Mouse (Mus musculus) forebrain, embryonic 11.5 days (tissue): Measurements from ENCODE around the gene Ppp1r26. TPM values are rescaled to one million over a fixed set of nuclear protein-coding genes. Genes with fewer than 3 reads are reported as not detected.
A peak's percentile ranks its signal among the peaks of the same experiment; 100 is the strongest.

ENCODE experiments used
- ATAC-seq: fragments of 200-750 bp; cut with Nextera tagmentation; replicated peaks from 2 replicates; pipeline ENCODE4 v1.8.0; 2017; ENCODE audit warnings: moderate TSS enrichment; ENCODE audit not compliant: low FRiP score
- DNase-seq: peaks from one replicate; pipeline ENCODE4 v3.0.0-alpha.2; 2017; ENCODE audit warnings: low spot score
- H3K27ac ChIP-seq: fragments of 300-500 bp; sonication (generic); 2 replicates; pipeline ENCODE4 v1.5.1; 2014; ENCODE audit warnings: low read depth, low read length
- H3K27me3 ChIP-seq: fragments of 300-500 bp; sonication (generic); 2 replicates; pipeline ENCODE4 v1.6.1; 2014; ENCODE audit warnings: mild to moderate bottlenecking, low read length, mixed read lengths; ENCODE audit not compliant: control insufficient read depth, insufficient read depth
- H3K36me3 ChIP-seq: fragments of 300-500 bp; sonication (generic); 2 replicates; pipeline ENCODE4 v1.6.1; 2014; ENCODE audit warnings: mild to moderate bottlenecking, low read length, moderate library complexity, mixed read lengths; ENCODE audit not compliant: control insufficient read depth, insufficient read depth
- H3K4me1 ChIP-seq: fragments of 300-500 bp; sonication (generic); replicated peaks from 2 replicates; pipeline ENCODE4 v1.6.1; 2014; ENCODE audit warnings: low read length, mixed read lengths; ENCODE audit not compliant: control insufficient read depth, insufficient read depth
- H3K4me2 ChIP-seq: fragments of 300-500 bp; sonication (generic); 2 replicates; pipeline ENCODE4 v1.6.1; 2014; ENCODE audit warnings: low read depth, mild to moderate bottlenecking, low read length, moderate library complexity, mixed read lengths; ENCODE audit not compliant: severe bottlenecking
- H3K4me3 ChIP-seq: fragments of 300-500 bp; sonication (generic); 2 replicates; pipeline ENCODE4 v1.5.1; 2014; ENCODE audit warnings: low read depth, low read length
- H3K9ac ChIP-seq: fragments of 300-500 bp; sonication (generic); 2 replicates; pipeline ENCODE4 v1.6.1; 2014; ENCODE audit warnings: low read length
- H3K9me3 ChIP-seq: fragments of 300-500 bp; sonication (generic); 2 replicates; pipeline ENCODE4 v1.6.1; 2016; ENCODE audit warnings: low read length, mixed read lengths; ENCODE audit not compliant: control insufficient read depth
- WGBS: fragments of 180-500 bp; shearing (Covaris S2); extraction: QIAGEN DNeasy Blood & Tissue Kit; methylation state at CpG from one replicate; pipeline ENCODE4 v1.1.7; 2014; 5-methylcytosine and 5-hydroxymethylcytosine counted together
- polyA plus RNA-seq: library from polyadenylated mRNA; unstranded; fragments of >200 nt; fragmentation: Nextera tagmentation; extraction: Ambion mirVana; gene quantifications from 2 replicates; pipeline ENCODE4 v1.2.1, GENCODE M21; 2014

Ppp1r26 gene
- polyA plus RNA-seq, 1 experiment from 2014 or later: 7.8 TPM

- H3K9ac ChIP-seq: no peak within 1 kb of the TSS
- H3K27me3 ChIP-seq: no peaks in the 10 kb centered on the region
- no peak within 1 kb of the TSS for H3K4me3 ChIP-seq
- DNase-seq (peak; percentile 41), ATAC-seq (no peak)
- WGBS: 73% methylated on average over 5 of the region's 5 CpGs
- H3K4me2 ChIP-seq: no peak within 1 kb of the TSS
- H3K4me1 ChIP-seq: no peaks in the 10 kb centered on the region
- H3K9me3 ChIP-seq: no peaks in the 10 kb centered on the region
- H3K36me3 ChIP-seq: no peaks in the 10 kb centered on the region
- H3K27ac ChIP-seq: no peak within 1 kb of the TSS
Measured at GRCm38 (mm10) chr2:28496671-28497070, 50.1 kb downstream of the Ppp1r26 start, which contains the start of gene Gbgt1. Gene Gbgt1 (plus strand): TSS chr2:28496891.

- 90% methylated on average over 5 of the region's 5 CpGs for WGBS
- Histone ChIP-seq H3K4me2 (no peak overlapping the region), H3K4me3 (no peak overlapping the region), H3K4me1 (no peaks in the 10 kb centered on the region), H3K9ac (no peak overlapping the region), H3K9me3 (no peaks in the 10 kb centered on the region), H3K36me3 (no peaks in the 10 kb centered on the region), H3K27ac (no peak overlapping the region), H3K27me3 (no peaks in the 10 kb centered on the region)
- no peak for ATAC-seq
- DNase-seq: no peak
Measured at GRCm38 (mm10) chr2:28497561-28497960, 51.0 kb downstream of the Ppp1r26 start.

- no peak overlapping the region for H3K4me3 ChIP-seq
- H3K36me3 ChIP-seq: no peaks in the 10 kb centered on the region
- H3K4me1 ChIP-seq: no peaks in the 10 kb centered on the region
- H3K9ac ChIP-seq: no peak overlapping the region
- H3K27me3 ChIP-seq: no peaks in the 10 kb centered on the region
- 88% methylated on average over 4 of the region's 4 CpGs for WGBS
- no peak for ATAC-seq
- H3K9me3 ChIP-seq: no peaks in the 10 kb centered on the region
- DNase-seq: peak; percentile 20
- H3K27ac ChIP-seq: no peak overlapping the region
- H3K4me2 ChIP-seq: no peak overlapping the region
Measured at GRCm38 (mm10) chr2:28498431-28498830, 51.8 kb downstream of the Ppp1r26 start.

GRCm38 (mm10) chr2:28502987-28503386 lies 56.4 kb downstream of the Ppp1r26 start:
- H3K4me2 ChIP-seq: no peak overlapping the region
- ATAC-seq: no peak
- H3K4me3 ChIP-seq: no peak overlapping the region
- H3K9me3 ChIP-seq: no peaks in the 10 kb centered on the region
- H3K9ac ChIP-seq: no peak overlapping the region
- H3K4me1 ChIP-seq: no peaks in the 10 kb centered on the region
- no peak for DNase-seq
- no peak overlapping the region for H3K27ac ChIP-seq
- H3K27me3 ChIP-seq: no peaks in the 10 kb centered on the region
- WGBS: 85% methylated on average over 10 of the region's 10 CpGs
- no peaks in the 10 kb centered on the region for H3K36me3 ChIP-seq

GRCm38 (mm10) chr2:28504676-28505075 lies 58.1 kb downstream of the Ppp1r26 start:
- Histone ChIP-seq H3K4me1 (no peaks in the 10 kb centered on the region), H3K4me3 (no peak overlapping the region), H3K9me3 (no peaks in the 10 kb centered on the region), H3K36me3 (no peaks in the 10 kb centered on the region), H3K27me3 (no peaks in the 10 kb centered on the region), H3K9ac (no peak overlapping the region), H3K4me2 (no peak overlapping the region), H3K27ac (no peak overlapping the region)
- WGBS: 89% methylated on average over 13 of the region's 13 CpGs
- no peak for ATAC-seq
- DNase-seq: no peak

Other genes with a start within 250 kb of the Ppp1r26 start
- gene 1700007K13Rik, start 19.5 kb downstream of the Ppp1r26 start, polyA plus RNA-seq: 1.6 and 2.2 TPM in 2 replicates
- gene Mrps2, start 21.3 kb downstream of the Ppp1r26 start, polyA plus RNA-seq: 67.2 and 70.6 TPM in 2 replicates
- 0.35 TPM in 1 of 2 replicates, not detected in the other for gene Gbgt1, start 50.1 kb downstream of the Ppp1r26 start, polyA plus RNA-seq
- gene Gm10134, start 59.3 kb downstream of the Ppp1r26 start, polyA plus RNA-seq: not detected in 2 replicates
- gene Ralgds, start 66.3 kb downstream of the Ppp1r26 start, polyA plus RNA-seq: 42.7 and 47.6 TPM in 2 replicates
- gene Cel, start 116.6 kb downstream of the Ppp1r26 start, polyA plus RNA-seq: not detected in 2 replicates
- gene Gtf3c5, start 137.0 kb downstream of the Ppp1r26 start, polyA plus RNA-seq: 41.6 and 42.3 TPM in 2 replicates
- 3.4 and 3.5 TPM in 2 replicates for gene Gfi1b, start 175.2 kb downstream of the Ppp1r26 start, polyA plus RNA-seq
- gene Tsc1, start 194.4 kb downstream of the Ppp1r26 start, polyA plus RNA-seq: 27.4 and 32.4 TPM in 2 replicates